ENCODE assay signal across 10 mouse cellular contexts in genomic region chr2:71958393-71958792, GRCm38 (mm10). TPM values are rescaled to one million over a fixed set of nuclear protein-coding genes. Genes with fewer than 3 reads are reported as not detected.
DNase-seq lines count a peak whose midpoint lies in the region; ATAC-seq and TF ChIP-seq lines count a peak whose summit lies in the region.
"Had no signal": no experiment of that assay in that cellular context is flagged by ENCODE, and none has a peak within 500 bp of the region (broad histone marks: within the 10 kb centered on the region; RNA-seq: fewer than 3 reads in every experiment).

No protein-coding gene starts in this region.

- no peaks in the 10 kb centered on the region for H3K9me3 ChIP-seq in lung, postnatal 0 days (ENCODE audit: low read length)
- H3K9me3 ChIP-seq: neural tube, embryonic 15.5 days had no signal

- ATAC-seq in lung, postnatal 0 days, result no peak

- peak; percentile 55 for DNase-seq in adrenal gland, adult 2 months
- no peak for DNase-seq in adrenal gland, postnatal 4 days (ENCODE audit: low spot score in 2 of 2)
- DNase-seq in lung, postnatal 10 days, result peak; percentile 41
- DNase-seq in lung, postnatal 0 days (ENCODE audit: low spot score), result no peak
- DNase-seq in gastrocnemius, postnatal 36 days, result peak; percentile 58 to 61
- peak; percentile 49 for DNase-seq in ovary, postnatal 36 days (ENCODE audit: low spot score)
- no peak for DNase-seq in c-Kit-positive CD71-positive TER-119-positive erythroid progenitor cells, embryonic 14.5 days (ENCODE audit: low spot score)
- no peak for DNase-seq in thymus, adult 2 months

- no peak for TF ChIP-seq EP300 in lung, postnatal 0 days (IDR thresholded peaks at IDR 0.05)

- H3K4me1 ChIP-seq in lung, postnatal 0 days (ENCODE audit: insufficient read depth, low read depth, low read length), result no peaks in the 10 kb centered on the region
- no peaks in the 10 kb centered on the region for H3K4me1 ChIP-seq in thymus, adult 2 months (replicated peaks; ENCODE audit: control insufficient read depth, insufficient read depth, low read length)
- H3K4me1 ChIP-seq: neural tube, embryonic 15.5 days had no signal

- no peak overlapping the region for H3K4me3 ChIP-seq in lung, postnatal 0 days (ENCODE audit: low read depth, low read length)
- no peak overlapping the region for H3K4me3 ChIP-seq in thymus, adult 2 months (ENCODE audit: control insufficient read depth, insufficient read depth, low read length)
- H3K4me3 ChIP-seq: neural tube, embryonic 15.5 days had no signal

- H3K4me2 ChIP-seq in lung, postnatal 0 days (replicated peaks; ENCODE audit: low read depth, low read length), result no peak overlapping the region
- H3K4me2 ChIP-seq: neural tube, embryonic 15.5 days had no signal

- H3K27ac ChIP-seq in lung, postnatal 0 days (ENCODE audit: low read length), result no peak overlapping the region
- H3K27ac ChIP-seq in thymus, adult 2 months (ENCODE audit: control insufficient read depth, insufficient read depth, low read length), result no peak overlapping the region
- H3K27ac ChIP-seq: kidney, postnatal 0 days; neural tube, embryonic 15.5 days had no signal

- H3K9ac ChIP-seq in lung, postnatal 0 days (replicated peaks; ENCODE audit: low read depth), result no peak overlapping the region
- H3K9ac ChIP-seq: neural tube, embryonic 15.5 days had no signal

- no peaks in the 10 kb centered on the region for H3K36me3 ChIP-seq in lung, postnatal 0 days (ENCODE audit: insufficient read depth, low read length)
- H3K36me3 ChIP-seq in thymus, adult 2 months (ENCODE audit: control insufficient read depth, insufficient read depth, low read length), result no peaks in the 10 kb centered on the region
- H3K36me3 ChIP-seq: neural tube, embryonic 15.5 days had no signal

- no peak for TF ChIP-seq CTCF in lung, postnatal 0 days (IDR thresholded peaks at IDR 0.05)
- no peak for TF ChIP-seq CTCF in thymus, adult 2 months (IDR thresholded peaks at IDR 0.05; ENCODE audit: borderline replicate concordance, control insufficient read depth, extremely low read depth, insufficient read depth, low read length, poor library complexity)

- H3K27me3 ChIP-seq in lung, postnatal 0 days (replicated peaks; ENCODE audit: insufficient read depth, low read length), result no peaks in the 10 kb centered on the region
- no peaks in the 10 kb centered on the region for H3K27me3 ChIP-seq in thymus, adult 2 months (ENCODE audit: control insufficient read depth, insufficient read depth, low read length)
- H3K27me3 ChIP-seq: neural tube, embryonic 15.5 days had no signal

- TF ChIP-seq POLR2A in thymus, adult 2 months (IDR thresholded peaks at IDR 0.05; ENCODE audit: control insufficient read depth, extremely low read depth, insufficient read depth, low read length, poor library complexity), result no peak

- intact Hi-C loops in gastrocnemius, postnatal 36 days (cut with DNase I), result no loop called here

- 76% methylated on average over 3 of the region's 3 CpGs for WGBS in lung, postnatal 0 days
- over 99% methylated on average over 3 of the region's 3 CpGs for WGBS in thymus, adult 2 months

RNA-seq across cellular contexts. Expression of gene Rapgef4, which starts 22.6 kb away (rescaled TPM):
- total RNA-seq in adrenal gland, adult 2 months (2021), result 100 to 1,000 TPM; 109 to 271 TPM
- 81.1 and 137 TPM in 2 replicates for polyA plus RNA-seq in adrenal gland, adult 2 months (2012; rRNA removed)
- total RNA-seq in adrenal gland, postnatal 4 days (2021), result 100 to 1,000 TPM; 171 to 221 TPM
- 4.4 and 5.0 TPM in 2 replicates for polyA plus RNA-seq in lung, postnatal 0 days (2015; fragmentation: Nextera tagmentation; extraction: Ambion mirVana)
- 1 to 10 TPM; 1.6 to 2.6 TPM for total RNA-seq in gastrocnemius, postnatal 36 days (2021)
- 8.3 and 9.2 TPM in 2 replicates for polyA plus RNA-seq in thymus, adult 2 months (2012; rRNA removed)

Comparison
In these comparisons a context has a peak if more than half of its experiments do, and no peak if none do; other contexts are left out.
1. DNase-seq: peak in adrenal gland, adult 2 months (single experiment), lung, postnatal 10 days (single experiment), gastrocnemius, postnatal 36 days (2 of 2) and ovary, postnatal 36 days (single experiment); none in adrenal gland, postnatal 4 days (0 of 2), lung, postnatal 0 days (single experiment), c-Kit-positive CD71-positive TER-119-positive erythroid progenitor cells, embryonic 14.5 days (single experiment) and thymus, adult 2 months (single experiment).
2. RNA of gene Rapgef4, which starts 22.6 kb away (total RNA-seq): 109 to 271 TPM in adrenal gland, adult 2 months and 171 to 221 TPM in adrenal gland, postnatal 4 days; 1.6 to 2.6 TPM in gastrocnemius, postnatal 36 days; every median in the first group is over 10 times any median in the second.